Mouse (Mus musculus) mature B cell (primary cell): ENCODE measurements around the gene Gm14434.
"Not testable (repeated sequence)": the region's sequence is repeated elsewhere in the genome, so short reads cannot be mapped to it uniquely, and the experiment has no call there.

Source experiments
- in situ Hi-C: fragments of 300-500 bp; cut with MboI; formaldehyde crosslinking; loops from 2 replicates; pipeline ENCODE4 v1.14.3; 2019

Gene Gm14434

GRCm38 (mm10) chr2:176486683-176487082 lies at the start of gene Gm14434:
Gm14434 (minus strand) TSS chr2:176486783.
- in situ Hi-C loops, result not testable (repeated sequence)

GRCm38 (mm10) chr2:176520756-176521155 lies 34.2 kb upstream of the Gm14434 start, which contains the start of gene Zfp967:
Zfp967 (plus strand) TSS chr2:176521056.
- in situ Hi-C loops, result not testable (repeated sequence)

GRCm38 (mm10) chr2:176423294-176423693 lies 63.3 kb downstream of the Gm14434 start, which contains the start of gene Gm14435:
Gm14435 (plus strand) TSS chr2:176423594.
- in situ Hi-C loops, result not testable (repeated sequence)
